In the genomic region with DNA sequence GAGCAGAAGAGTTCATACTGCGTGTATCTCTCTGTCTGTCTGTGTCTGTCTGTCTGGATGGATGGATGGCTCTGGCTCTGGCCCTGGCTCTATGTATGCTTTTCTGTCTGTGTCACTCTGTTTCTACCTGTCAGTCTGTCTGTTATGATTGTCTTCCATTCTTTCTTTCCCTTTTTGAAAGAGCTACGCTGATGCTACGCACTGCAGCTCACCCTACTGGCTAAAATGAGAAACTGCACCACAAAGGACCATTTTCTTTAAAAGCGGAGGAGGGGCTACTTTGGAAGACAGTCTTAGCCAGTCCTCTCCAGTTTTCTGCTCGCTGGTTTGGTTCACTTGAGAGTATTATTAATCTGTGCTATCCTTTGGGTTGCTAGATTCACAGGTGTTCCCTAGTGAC, we compare ENCODE assay signal across 8 mouse cellular contexts.
A peak's percentile ranks its signal among the peaks of the same experiment; 100 is the strongest.
DNase-seq lines count a peak whose midpoint lies in the region; ATAC-seq and TF ChIP-seq lines count a peak whose summit lies in the region.

No protein-coding gene starts in this region.

- H3K9me3 ChIP-seq in forebrain, embryonic 14.5 days (replicated peaks; ENCODE audit: control insufficient read depth, low read length), result no peaks in the 10 kb centered on the region
- H3K9me3 ChIP-seq in forebrain, embryonic 16.5 days (ENCODE audit: control insufficient read depth, low read length), result no peaks in the 10 kb centered on the region

- WGBS in forebrain, embryonic 14.5 days, result 21% methylated on average over 5 of the region's 5 CpGs
- WGBS in forebrain, embryonic 16.5 days, result 18% methylated on average over 5 of the region's 5 CpGs
- WGBS in thymus, adult 2 months, result 32% methylated on average over 5 of the region's 5 CpGs

- no peak for TF ChIP-seq CTCF in thymus, adult 2 months (IDR thresholded peaks at IDR 0.05; ENCODE audit: borderline replicate concordance, control insufficient read depth, extremely low read depth, insufficient read depth, low read length, poor library complexity)

- no peak overlapping the region for H3K4me2 ChIP-seq in forebrain, embryonic 14.5 days (ENCODE audit: low read length)
- H3K4me2 ChIP-seq in forebrain, embryonic 16.5 days (ENCODE audit: low read length), result no peak overlapping the region

- no peak for TF ChIP-seq POLR2A in thymus, adult 2 months (IDR thresholded peaks at IDR 0.05; ENCODE audit: control insufficient read depth, extremely low read depth, insufficient read depth, low read length, poor library complexity)

- DNase-seq in forebrain, embryonic 14.5 days (ENCODE audit: low spot score), result peak; percentile 82
- DNase-seq in thymus, adult 2 months, result peak; percentile 40
- no peak for DNase-seq in thymus, adult 18-20 months
- peak; percentile 53 for DNase-seq in embryo, embryonic 9.5 days (ENCODE audit: extremely low spot score)
- peak; percentile 61 for DNase-seq in kidney, postnatal 10 days
- DNase-seq in naive thymus-derived CD4-positive, alpha-beta T cell, adult 2 months (ENCODE audit: low read depth), result peak; percentile 84

- ATAC-seq in forebrain, embryonic 14.5 days, result no peak
- ATAC-seq in forebrain, embryonic 16.5 days, result no peak
- no peak for ATAC-seq in megakaryocyte-erythroid progenitor cell, adult 5-6 weeks (replicated peaks; ENCODE audit: low FRiP score, low TSS enrichment, poor library complexity, severe bottlenecking)

- no peak overlapping the region for H3K4me3 ChIP-seq in forebrain, embryonic 14.5 days (ENCODE audit: low read depth, low read length)
- no peak overlapping the region for H3K4me3 ChIP-seq in forebrain, embryonic 16.5 days (replicated peaks; ENCODE audit: low read length)
- H3K4me3 ChIP-seq in thymus, adult 2 months (ENCODE audit: control insufficient read depth, insufficient read depth, low read length), result no peak overlapping the region

- H3K9ac ChIP-seq in forebrain, embryonic 14.5 days (ENCODE audit: low read length), result no peak overlapping the region
- no peak overlapping the region for H3K9ac ChIP-seq in forebrain, embryonic 16.5 days (replicated peaks; ENCODE audit: low read depth, low read length)

- H3K27me3 ChIP-seq in forebrain, embryonic 14.5 days (replicated peaks; ENCODE audit: control insufficient read depth, insufficient read depth, low read length), result 0 out of 2 replicates have a peak, but pooled peaks cover 12% of the 10 kb centered on the region
- H3K27me3 ChIP-seq in forebrain, embryonic 16.5 days (replicated peaks; ENCODE audit: control insufficient read depth, insufficient read depth, low read length), result peaks cover 9% of the 10 kb centered on the region
- no peaks in the 10 kb centered on the region for H3K27me3 ChIP-seq in thymus, adult 2 months (ENCODE audit: control insufficient read depth, insufficient read depth, low read length)

- H3K27ac ChIP-seq in forebrain, embryonic 14.5 days (ENCODE audit: low read depth, low read length), result no peak overlapping the region
- H3K27ac ChIP-seq in forebrain, embryonic 16.5 days (ENCODE audit: low read length), result no peak overlapping the region
- H3K27ac ChIP-seq in thymus, adult 2 months (ENCODE audit: control insufficient read depth, insufficient read depth, low read length), result no peak overlapping the region

- H3K4me1 ChIP-seq in forebrain, embryonic 14.5 days (ENCODE audit: control insufficient read depth, insufficient read depth, low read length), result no peaks in the 10 kb centered on the region
- H3K4me1 ChIP-seq in forebrain, embryonic 16.5 days (replicated peaks; ENCODE audit: control insufficient read depth, insufficient read depth, low read length), result no peaks in the 10 kb centered on the region
- no peaks in the 10 kb centered on the region for H3K4me1 ChIP-seq in thymus, adult 2 months (replicated peaks; ENCODE audit: control insufficient read depth, insufficient read depth, low read length)

- H3K36me3 ChIP-seq in forebrain, embryonic 14.5 days (ENCODE audit: control insufficient read depth, insufficient read depth, low read length), result no peaks in the 10 kb centered on the region
- no peaks in the 10 kb centered on the region for H3K36me3 ChIP-seq in forebrain, embryonic 16.5 days (ENCODE audit: control insufficient read depth, insufficient read depth)
- H3K36me3 ChIP-seq in thymus, adult 2 months (ENCODE audit: control insufficient read depth, insufficient read depth, low read length), result peaks cover 38% of the 10 kb centered on the region

Comparison
In these comparisons a context has a peak if more than half of its experiments do, and no peak if none do; other contexts are left out.
1. DNase-seq: peak in forebrain, embryonic 14.5 days (single experiment), thymus, adult 2 months (single experiment), embryo, embryonic 9.5 days (single experiment), kidney, postnatal 10 days (single experiment) and naive thymus-derived CD4-positive, alpha-beta T cell, adult 2 months (single experiment); none in thymus, adult 18-20 months (0 of 2).